Comparison of ENCODE assay signal across 12 mouse cellular contexts in the genomic region with DNA sequence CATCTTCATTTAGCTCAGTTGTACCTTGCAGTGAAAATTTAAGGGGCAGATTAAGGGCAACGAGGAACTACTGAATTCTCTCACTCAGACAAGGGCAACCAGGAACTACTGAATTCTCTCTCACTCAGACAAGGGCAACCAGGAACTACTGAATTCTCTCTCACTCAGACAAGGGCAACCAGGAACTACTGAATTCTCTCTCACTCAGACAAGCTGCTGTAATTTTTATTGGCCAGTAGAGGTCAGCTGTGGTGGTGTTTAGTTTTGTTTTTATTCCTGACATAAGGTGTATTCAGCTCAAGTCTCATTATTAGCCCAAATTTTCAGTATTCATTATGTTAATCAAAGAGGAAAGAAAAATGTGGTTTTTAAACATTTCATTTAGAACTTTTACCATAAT. TPM values are rescaled to one million over a fixed set of nuclear protein-coding genes. Genes with fewer than 3 reads are reported as not detected.
DNase-seq lines count a peak whose midpoint lies in the region; ATAC-seq and TF ChIP-seq lines count a peak whose summit lies in the region.
"Not testable (repeated sequence)": the region's sequence is repeated elsewhere in the genome, so short reads cannot be mapped to it uniquely, and the experiment has no call there.
"Had no signal": no experiment of that assay in that cellular context is flagged by ENCODE, and none has a peak within 500 bp of the region (broad histone marks: within the 10 kb centered on the region; RNA-seq: fewer than 3 reads in every experiment).

No protein-coding gene starts in this region.

- intact Hi-C loops in heart, adult 2 months (cut with DNase I): not testable (repeated sequence)

- WGBS in heart, adult 2 months: 73% methylated on average over 1 of the region's 1 CpGs
- WGBS in intestine, postnatal 0 days: 60% methylated on average over 1 of the region's 1 CpGs
- 12% methylated on average over 1 of the region's 1 CpGs for WGBS in liver, embryonic 14.5 days (ENCODE audit: insufficient replicate concordance)
- 92% methylated on average over 1 of the region's 1 CpGs for whole genome bisulfite sequencing in midbrain, postnatal 0 days

- H3K9ac ChIP-seq in MEL (ENCODE audit: control insufficient read depth, low read depth, low read length, poor library complexity, severe bottlenecking); heart, adult 2 months (ENCODE audit: low read depth, low read length); intestine, postnatal 0 days (ENCODE audit: low read depth, low read length); liver, embryonic 14.5 days (replicated peaks); midbrain, postnatal 0 days (replicated peaks; ENCODE audit: low read length, poor library complexity, severe bottlenecking): not testable (repeated sequence)

- H3K4me1 ChIP-seq in MEL (ENCODE audit: control insufficient read depth in 1 of 2, insufficient read depth in 2 of 2, low read length in 2 of 2); heart, adult 2 months (ENCODE audit: control insufficient read depth, insufficient read depth, low read length); intestine, postnatal 0 days (replicated peaks; ENCODE audit: control insufficient read depth, insufficient read depth, low read length); liver, embryonic 14.5 days (replicated peaks; ENCODE audit: control insufficient read depth in 2 of 2, insufficient read depth in 2 of 2, low read length in 1 of 2); midbrain, postnatal 0 days (ENCODE audit: insufficient read depth, low read length): not testable (repeated sequence)

- H3K9me3 ChIP-seq in MEL (replicated peaks; ENCODE audit: insufficient read depth, low read length); intestine, postnatal 0 days (ENCODE audit: control insufficient read depth); liver, embryonic 14.5 days (ENCODE audit: control insufficient read depth, low read length); midbrain, postnatal 0 days (ENCODE audit: low read length): not testable (repeated sequence)

- not testable (repeated sequence) for ATAC-seq in intestine, postnatal 0 days; liver, embryonic 14.5 days (ENCODE audit: insufficient read depth); midbrain, postnatal 0 days (ENCODE audit: low FRiP score)
- peak; percentile 81 for ATAC-seq in megakaryocyte, adult 5-6 weeks (ENCODE audit: poor library complexity, severe bottlenecking)

- not testable (repeated sequence) for H3K4me3 ChIP-seq in MEL (ENCODE audit: control insufficient read depth in 1 of 2, insufficient read depth in 1 of 2, low read depth in 2 of 2, low read length in 2 of 2); heart, adult 2 months; intestine, postnatal 0 days (ENCODE audit: low read depth, low read length); liver, embryonic 14.5 days (ENCODE audit: insufficient read depth in 1 of 2, low read depth in 2 of 2, low read length in 2 of 2); midbrain, postnatal 0 days (ENCODE audit: low read depth, low read length)

- peak in 2 of 3 experiments; percentile 10 to 51; a peak in 3 of 6 replicates for TF ChIP-seq CTCF in MEL (IDR thresholded peaks at IDR 0.05 in 2 of 3, conservative IDR thresholded peaks at IDR 0.05 in 1 of 3; ENCODE audit: control insufficient read depth in 1 of 3, insufficient read depth in 1 of 3, low read depth in 2 of 3, low read length in 3 of 3, poor library complexity in 1 of 3, severe bottlenecking in 1 of 3)
- peak; percentile 37 for TF ChIP-seq CTCF in heart, adult 2 months (IDR thresholded peaks at IDR 0.05)
- TF ChIP-seq CTCF in intestine, postnatal 0 days (IDR thresholded peaks at IDR 0.05; ENCODE audit: low read depth): peak; percentile 41
- 0 out of 2 replicates have a peak, but pooled peaks have one; percentile 11 for TF ChIP-seq CTCF in liver, embryonic 14.5 days (IDR thresholded peaks at IDR 0.05; ENCODE audit: low read depth)
- TF ChIP-seq CTCF in midbrain, postnatal 0 days (IDR thresholded peaks at IDR 0.05): peak; percentile 57

- H3K36me3 ChIP-seq in MEL (ENCODE audit: control insufficient read depth in 1 of 2, insufficient read depth in 2 of 2, low read length in 2 of 2); heart, adult 2 months (ENCODE audit: control insufficient read depth, insufficient read depth, low read length); intestine, postnatal 0 days (ENCODE audit: control insufficient read depth, insufficient read depth); liver, embryonic 14.5 days (replicated peaks; ENCODE audit: control insufficient read depth, insufficient read depth, low read depth); midbrain, postnatal 0 days (ENCODE audit: insufficient read depth, low read length): not testable (repeated sequence)

- H3K4me2 ChIP-seq in intestine, postnatal 0 days (replicated peaks; ENCODE audit: low read depth); liver, embryonic 14.5 days (ENCODE audit: low read depth); midbrain, postnatal 0 days (ENCODE audit: low read depth, low read length, poor library complexity, severe bottlenecking): not testable (repeated sequence)

- TF ChIP-seq EP300 in MEL (IDR thresholded peaks at IDR 0.05; ENCODE audit: low read depth in 1 of 2, low read length in 2 of 2); heart, adult 2 months (IDR thresholded peaks at IDR 0.05; ENCODE audit: insufficient read depth, low read depth, low read length); liver, embryonic 14.5 days (IDR thresholded peaks at IDR 0.05; ENCODE audit: low read depth): not testable (repeated sequence)

- H3K27me3 ChIP-seq in MEL (ENCODE audit: control insufficient read depth in 1 of 2, insufficient read depth in 2 of 2, low read length in 2 of 2); heart, adult 2 months (ENCODE audit: control insufficient read depth, insufficient read depth, low read length); intestine, postnatal 0 days (replicated peaks; ENCODE audit: control insufficient read depth, insufficient read depth, low read length); liver, embryonic 14.5 days (ENCODE audit: control insufficient read depth, insufficient read depth, low read length); midbrain, postnatal 0 days (ENCODE audit: insufficient read depth, low read length): not testable (repeated sequence)

- TF ChIP-seq RAD21 in MEL (IDR thresholded peaks at IDR 0.05; ENCODE audit: low read depth, low read length): peak; percentile 28

- DNase-seq in 416B (ENCODE audit: low read depth) (peak; percentile 58), MEL (ENCODE audit: low read depth, low spot score) (peak; percentile 54)
- not testable (repeated sequence) for DNase-seq in heart, adult 2 months; liver, embryonic 14.5 days (ENCODE audit: low read depth in 3 of 3, low spot score in 3 of 3)
- DNase-seq in midbrain, postnatal 0 days (ENCODE audit: low spot score): peak; percentile 5
- DNase-seq in retina, postnatal 1 day: peak; percentile 10

- H3K79me2 ChIP-seq in MEL (ENCODE audit: control insufficient read depth, insufficient read depth, low read length, poor library complexity); heart, adult 2 months (replicated peaks; ENCODE audit: control insufficient read depth, insufficient read depth, low read length): not testable (repeated sequence)

- H3K27ac ChIP-seq in MEL (ENCODE audit: control insufficient read depth, low read depth, low read length); heart, adult 2 months; intestine, postnatal 0 days (ENCODE audit: low read depth, low read length); liver, embryonic 14.5 days; midbrain, postnatal 0 days (ENCODE audit: low read depth, low read length): not testable (repeated sequence)

- TF ChIP-seq POLR2A in MEL (IDR thresholded peaks at IDR 0.05; ENCODE audit: control insufficient read depth in 1 of 2, insufficient read depth in 1 of 2, low read depth in 1 of 2, low read length in 2 of 2, poor library complexity in 1 of 2); heart, adult 2 months (IDR thresholded peaks at IDR 0.05; ENCODE audit: insufficient read depth, low read depth, low read length): not testable (repeated sequence)

TF ChIP-seq in MEL, 35 proteins besides CTCF, POLR2A, EP300 and RAD21:
- TF ChIP-seq USF1 (IDR thresholded peaks at IDR 0.05; ENCODE audit: low read depth, low read length) (peak; percentile 34; the same call in 1 of the 2 replicates), SMC3 (IDR thresholded peaks at IDR 0.05; ENCODE audit: low read depth, low read length) (peak; percentile 43; the same call in 1 of the 2 replicates), ELF1 (IDR thresholded peaks at IDR 0.05; ENCODE audit: low read depth, low read length) (peak; percentile 54; the same call in 1 of the 2 replicates), ZC3H11A (IDR thresholded peaks at IDR 0.05; ENCODE audit: low read depth, low read length) (peak; percentile 12; the same call in 1 of the 2 replicates)
TF ChIP-seq in MEL: peak in this region for 4; not testable (repeated sequence) for 31.

RNA-seq across cellular contexts. Expression of a gene that starts 32.5 kb away (rescaled TPM):
- not detected in 2 replicates for total RNA-seq in MEL (2012; rRNA removed)
- polyA plus RNA-seq in MEL (2012; ENCODE audit: insufficient read depth in 1 of 2, insufficient read length in 2 of 2, low read depth in 1 of 2, low replicate concordance in 2 of 2, missing spikeins in 1 of 2): not detected
- under 1 TPM; 0.23 to 0.30 TPM for total RNA-seq in heart, adult 2 months (2021)
- 0.12 and 0.31 TPM in 2 replicates for polyA plus RNA-seq in heart, adult 2 months (2012; rRNA removed)
- 0.51 and 0.57 TPM in 2 replicates for polyA plus RNA-seq in intestine, postnatal 0 days (2015; fragmentation: Nextera tagmentation; extraction: Ambion mirVana)
- polyA plus RNA-seq in liver, embryonic 14.5 days (2012; rRNA removed): 0.25 and 0.32 TPM in 2 replicates
- 0.67 and 1.0 TPM in 2 replicates for polyA plus RNA-seq in liver, embryonic 14.5 days (2014; fragmentation: Nextera tagmentation; extraction: Ambion mirVana)
- 6.7 and 7.6 TPM in 2 replicates for total RNA-seq in megakaryocyte, adult 5-6 weeks (2015)
- total RNA-seq in megakaryocyte, adult 5-6 weeks (2017): 8.3 and 9.0 TPM in 2 replicates
- total RNA-seq in midbrain, postnatal 0 days (2014; rRNA removed): not detected in 2 replicates
- 0.43 and 0.74 TPM in 2 replicates for polyA plus RNA-seq in midbrain, postnatal 0 days (2015; fragmentation: Nextera tagmentation; extraction: Ambion mirVana)
- total RNA-seq: gastrocnemius, adult 2 months; gastrocnemius, postnatal 25 days had no signal
- polyA plus RNA-seq: cerebellum, adult 2 months; erythroblast, embryonic 14.5 days had no signal
